Mouse (Mus musculus) embryo, embryonic 11 days (tissue): ENCODE measurements around the gene Gm18596.
"Not testable (repeated sequence)": the region's sequence is repeated elsewhere in the genome, so short reads cannot be mapped to it uniquely, and the experiment has no call there.

Experiments used
- DNase-seq: peaks from one replicate; pipeline ENCODE4 v3.0.0-alpha.2; 2015

The Gm18596 gene

DNA sequence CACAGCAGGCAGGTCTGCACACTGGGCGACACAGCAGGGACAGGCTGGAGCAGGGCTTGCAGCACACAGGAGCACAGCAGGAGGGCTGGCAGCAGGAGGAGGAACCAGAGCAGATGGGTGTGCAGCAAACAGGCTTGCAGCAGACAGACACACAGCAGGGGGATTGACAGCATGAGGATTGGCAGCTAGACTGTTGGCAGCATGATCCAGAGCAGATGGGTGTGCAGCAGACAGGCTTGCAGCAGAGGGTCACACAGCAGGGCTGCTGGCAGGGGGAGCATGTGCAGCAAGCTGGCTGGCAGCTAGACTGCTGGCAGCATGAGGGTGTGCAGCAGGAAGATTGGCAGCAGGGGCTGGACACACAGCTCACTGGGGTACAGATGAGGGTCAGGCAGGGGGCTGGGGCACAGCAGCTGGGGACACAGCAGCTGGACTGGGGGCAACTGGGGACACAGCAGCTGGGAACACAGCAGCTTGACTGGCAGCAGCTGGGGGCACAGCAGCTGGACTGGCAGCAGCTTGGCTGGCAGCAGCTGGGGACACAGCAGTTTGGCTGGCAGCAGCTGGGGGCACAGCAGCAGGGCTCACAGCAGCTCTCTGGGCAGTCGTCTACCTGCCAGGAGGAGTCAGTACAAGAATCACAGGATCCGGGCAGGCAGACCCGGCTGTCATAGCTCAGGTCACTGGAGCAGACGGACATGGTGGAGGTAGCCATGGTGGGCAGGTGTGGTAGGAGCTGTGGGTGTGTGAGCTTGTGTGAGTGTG, at the start of gene Gm18596:
Gene Gm18596, minus strand, starts transcription at position 715 of the 765 bp plus-strand sequence.
- DNase-seq: not testable (repeated sequence)

DNA sequence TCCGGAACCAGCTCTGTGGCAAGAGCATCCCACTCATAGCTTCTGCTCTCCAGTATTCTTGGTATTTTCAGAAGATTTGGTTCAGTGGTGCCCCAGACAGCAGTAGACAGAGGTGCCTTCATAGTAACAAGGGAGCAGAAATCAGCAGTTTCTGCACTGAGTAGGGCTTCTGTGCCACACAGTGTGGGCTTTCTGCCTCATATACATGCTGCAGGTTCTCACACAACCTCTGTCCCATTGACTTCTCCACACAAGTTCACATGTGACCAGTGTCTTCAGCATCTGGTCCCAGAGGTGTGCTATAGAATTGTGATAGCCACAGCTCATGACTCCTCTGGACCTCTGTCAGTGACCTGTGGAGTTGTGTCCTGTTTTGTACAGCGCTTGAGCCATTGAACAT, 46.2 kb upstream of the Gm18596 start:
- no peak for DNase-seq

DNA sequence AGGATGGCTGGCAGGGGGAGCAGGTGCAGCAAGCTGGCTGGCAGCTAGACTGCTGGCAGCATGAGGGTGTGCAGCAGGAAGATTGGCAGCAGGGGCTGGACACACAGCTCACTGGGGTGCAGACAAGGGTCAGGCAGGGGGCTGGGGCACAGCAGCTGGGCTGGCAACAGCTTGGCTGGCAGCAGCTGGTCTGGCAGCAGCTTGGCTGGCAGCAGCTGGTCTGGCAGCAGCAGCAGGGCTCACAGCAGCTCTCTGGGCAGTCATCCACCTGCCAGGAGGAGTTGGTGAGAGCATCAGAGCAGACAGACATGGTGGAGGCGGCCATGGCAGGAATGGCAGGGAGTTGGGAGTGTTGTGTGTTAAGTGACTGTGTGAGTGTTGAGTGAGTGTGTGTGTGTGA, 45.4 kb upstream of the Gm18596 start, which contains the start of gene Gm7137:
Gene Gm7137, minus strand, starts transcription at position 325 of the 400 bp plus-strand sequence.
- not testable (repeated sequence) for DNase-seq

DNA sequence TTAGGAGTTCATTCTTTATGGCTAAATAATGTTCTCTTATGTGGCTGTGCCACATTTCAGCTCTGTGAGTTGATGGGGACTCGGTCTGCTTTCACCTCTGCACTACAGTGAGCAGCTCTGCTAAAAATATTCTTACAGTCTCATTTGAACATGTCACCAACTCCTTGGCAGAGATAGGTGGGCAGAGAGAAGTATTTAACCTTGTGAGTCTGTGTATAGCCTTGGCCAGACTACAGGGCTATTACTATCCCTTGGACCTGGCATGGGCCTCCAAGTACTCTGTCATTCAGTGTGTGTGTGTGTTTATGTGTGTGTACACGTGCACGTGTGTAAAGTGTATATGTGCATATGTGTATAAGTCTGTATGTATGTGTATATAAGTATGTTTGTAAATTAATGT, 41.0 kb upstream of the Gm18596 start:
- not testable (repeated sequence) for DNase-seq

DNA sequence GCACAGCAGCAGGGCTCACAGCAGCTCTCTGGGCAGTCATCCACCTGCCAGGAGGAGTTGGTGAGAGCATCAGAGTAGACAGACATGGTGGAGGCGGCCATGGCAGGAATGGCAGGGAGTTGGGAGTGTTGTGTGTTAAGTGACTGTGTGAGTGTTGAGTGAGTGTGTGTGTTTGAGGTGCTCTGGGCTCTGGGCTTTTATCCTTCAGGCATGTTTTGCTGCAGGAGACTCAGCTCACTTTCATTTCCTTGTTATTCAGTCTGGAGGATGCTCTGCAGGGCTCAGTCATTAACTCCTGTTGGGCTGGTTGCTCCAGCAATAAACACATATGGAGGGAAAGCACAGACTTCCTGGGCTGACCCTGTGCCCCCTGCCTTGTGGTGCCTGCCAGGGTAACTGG, 40.0 kb upstream of the Gm18596 start, which contains the start of gene Gm3250:
Gene Gm3250, minus strand, starts transcription at position 101 of the 400 bp plus-strand sequence.
- DNase-seq: not testable (repeated sequence)

DNA sequence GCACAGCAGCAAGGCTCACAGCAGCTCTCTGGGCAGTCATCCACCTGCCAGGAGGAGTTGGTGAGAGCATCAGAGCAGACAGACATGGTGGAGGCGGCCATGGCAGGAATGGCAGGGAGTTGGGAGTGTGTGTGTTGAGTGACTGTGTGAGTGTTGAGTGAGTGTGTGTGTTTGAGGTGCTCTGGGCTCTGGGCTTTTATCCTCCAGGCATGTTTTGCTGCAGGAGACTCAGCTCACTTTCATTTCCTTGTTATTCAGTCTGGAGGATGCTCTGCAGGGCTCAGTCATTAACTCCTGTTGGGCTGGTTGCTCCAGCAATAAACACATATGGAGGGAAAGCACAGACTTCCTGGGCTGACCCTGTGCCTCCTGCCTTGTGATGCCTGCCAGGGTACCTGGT, 34.4 kb upstream of the Gm18596 start, which contains the start of gene Gm7138:
Gene Gm7138, minus strand, starts transcription at position 101 of the 400 bp plus-strand sequence.
- not testable (repeated sequence) for DNase-seq

DNA sequence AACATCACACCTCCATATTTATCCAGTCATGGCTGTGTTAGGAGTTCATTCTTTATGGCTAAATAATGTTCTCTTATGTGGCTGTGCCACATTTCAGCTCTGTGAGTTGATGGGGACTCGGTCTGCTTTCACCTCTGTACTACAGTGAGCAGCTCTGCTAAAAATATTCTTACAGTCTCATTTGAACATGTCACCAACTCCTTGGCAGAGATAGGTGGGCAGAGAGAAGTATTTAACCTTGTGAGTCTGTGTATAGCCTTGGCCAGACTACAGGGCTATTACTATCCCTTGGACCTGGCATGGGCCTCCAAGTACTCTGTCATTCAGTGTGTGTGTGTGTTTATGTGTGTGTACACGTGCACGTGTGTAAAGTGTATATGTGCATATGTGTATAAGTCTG, 29.7 kb upstream of the Gm18596 start:
- DNase-seq: not testable (repeated sequence)

DNA sequence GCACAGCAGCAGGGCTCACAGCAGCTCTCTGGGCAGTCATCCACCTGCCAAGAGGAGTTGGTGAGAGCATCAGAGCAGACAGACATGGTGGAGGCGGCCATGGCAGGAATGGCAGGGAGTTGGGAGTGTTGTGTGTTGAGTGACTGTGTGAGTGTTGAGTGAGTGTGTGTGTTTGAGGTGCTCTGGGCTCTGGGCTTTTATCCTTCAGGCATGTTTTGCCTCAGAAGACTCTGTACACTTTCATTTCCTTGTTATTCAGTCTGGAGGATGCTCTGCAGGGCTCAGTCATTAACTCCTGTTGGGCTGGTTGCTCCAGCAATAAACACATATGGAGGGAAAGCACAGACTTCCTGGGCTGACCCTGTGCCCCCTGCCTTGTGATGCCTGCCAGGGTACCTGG, 28.8 kb upstream of the Gm18596 start, which contains the start of gene Gm3238:
Gene Gm3238, minus strand, starts transcription at position 101 of the 400 bp plus-strand sequence.
- DNase-seq: not testable (repeated sequence)

DNA sequence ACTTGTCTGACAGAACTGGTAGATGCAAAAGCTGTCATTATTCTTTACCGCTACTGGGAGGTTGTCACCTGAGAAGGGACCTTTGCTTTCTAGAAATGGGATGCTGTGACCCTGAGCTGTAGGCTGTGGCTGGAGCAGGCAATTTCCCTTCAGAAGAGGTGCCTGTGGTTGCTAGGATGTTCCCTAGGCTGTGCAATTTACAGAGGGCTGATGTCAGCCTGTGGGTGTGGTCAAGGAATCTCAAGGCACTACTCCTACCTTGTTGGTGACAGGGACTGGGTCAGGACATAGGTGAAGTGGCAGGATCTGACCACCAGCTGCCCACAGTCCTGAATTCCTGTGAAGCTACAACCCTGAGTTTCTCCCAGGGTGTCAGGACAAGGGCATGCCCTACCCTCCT, 27.3 kb upstream of the Gm18596 start:
- no peak for DNase-seq

DNA sequence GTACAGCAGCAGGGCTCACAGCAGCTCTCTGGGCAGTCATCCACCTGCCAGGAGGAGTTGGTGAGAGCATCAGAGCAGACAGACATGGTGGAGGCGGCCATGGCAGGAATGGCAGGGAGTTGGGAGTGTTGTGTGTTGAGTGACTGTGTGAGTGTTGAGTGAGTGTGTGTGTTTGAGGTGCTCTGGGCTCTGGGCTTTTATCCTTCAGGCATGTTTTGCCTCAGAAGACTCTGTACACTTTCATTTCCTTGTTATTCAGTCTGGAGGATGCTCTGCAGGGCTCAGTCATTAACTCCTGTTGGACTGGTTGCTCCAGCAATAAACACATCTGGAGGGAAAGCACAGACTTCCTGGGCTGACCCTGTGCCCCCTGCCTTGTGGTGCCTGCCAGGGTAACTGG, 17.1 kb upstream of the Gm18596 start, which contains the start of gene Gm3233:
Gene Gm3233, minus strand, starts transcription at position 101 of the 400 bp plus-strand sequence.
- DNase-seq: not testable (repeated sequence)

DNA sequence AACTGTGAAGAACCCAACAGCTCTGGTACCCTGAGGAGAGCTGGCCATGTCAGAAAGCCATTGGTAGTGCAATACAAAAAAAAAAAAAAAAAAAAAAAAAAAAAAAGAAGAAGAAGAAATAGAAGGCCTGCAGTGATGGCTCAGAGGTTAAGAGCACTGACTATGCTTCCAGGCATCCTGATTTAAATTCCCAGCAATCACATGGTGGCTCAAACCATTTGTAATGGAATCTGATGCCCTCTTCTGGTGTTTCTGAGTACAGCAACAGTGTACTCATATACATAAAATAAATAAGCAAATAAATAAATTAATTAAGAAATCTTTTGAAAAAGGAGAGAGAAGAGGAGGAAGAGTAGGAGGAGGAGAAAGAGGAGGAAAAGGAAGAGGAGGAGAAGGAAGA, 11.0 kb upstream of the Gm18596 start:
- DNase-seq: no peak

DNA sequence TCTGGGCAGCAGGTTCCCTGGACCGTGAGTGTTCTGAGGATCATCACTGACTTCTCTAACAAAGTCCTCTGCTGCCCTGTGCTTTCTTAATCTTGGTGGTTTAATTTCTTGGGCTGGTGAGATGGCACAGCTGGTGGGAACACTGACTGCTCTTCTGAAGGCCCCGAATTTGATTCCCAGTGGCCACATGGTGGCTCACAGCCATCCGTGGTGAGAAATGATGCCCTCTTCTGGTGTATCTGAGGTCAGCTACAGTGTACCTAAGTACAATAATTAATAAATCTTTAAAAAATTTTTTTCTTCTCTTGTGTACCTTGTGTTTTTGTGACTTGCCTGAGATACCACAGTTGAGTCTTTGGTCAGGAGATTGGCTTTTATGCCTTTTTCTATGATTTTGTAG, 9.9 kb upstream of the Gm18596 start:
- DNase-seq: not testable (repeated sequence)

DNA sequence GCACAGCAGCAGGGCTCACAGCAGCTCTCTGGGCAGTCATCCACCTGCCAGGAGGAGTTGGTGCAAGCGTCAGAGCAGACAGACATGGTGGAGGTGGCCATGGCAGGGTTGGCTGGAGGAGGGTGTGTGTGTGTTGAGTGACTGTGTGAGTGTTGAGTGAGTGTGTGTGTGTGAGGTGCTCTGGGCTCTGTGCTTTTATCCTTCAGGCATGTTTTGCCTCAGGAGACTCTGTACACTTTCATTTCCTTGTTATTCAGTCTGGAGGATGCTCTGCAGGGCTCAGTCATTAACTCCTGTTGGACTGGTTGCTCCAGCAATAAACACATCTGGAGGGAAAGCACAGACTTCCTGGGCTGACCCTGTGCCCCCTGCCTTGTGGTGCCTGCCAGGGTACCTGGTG, 8.8 kb upstream of the Gm18596 start, which contains the start of gene Gm9736:
Gene Gm9736, minus strand, starts transcription at position 101 of the 400 bp plus-strand sequence.
- not testable (repeated sequence) for DNase-seq

DNA sequence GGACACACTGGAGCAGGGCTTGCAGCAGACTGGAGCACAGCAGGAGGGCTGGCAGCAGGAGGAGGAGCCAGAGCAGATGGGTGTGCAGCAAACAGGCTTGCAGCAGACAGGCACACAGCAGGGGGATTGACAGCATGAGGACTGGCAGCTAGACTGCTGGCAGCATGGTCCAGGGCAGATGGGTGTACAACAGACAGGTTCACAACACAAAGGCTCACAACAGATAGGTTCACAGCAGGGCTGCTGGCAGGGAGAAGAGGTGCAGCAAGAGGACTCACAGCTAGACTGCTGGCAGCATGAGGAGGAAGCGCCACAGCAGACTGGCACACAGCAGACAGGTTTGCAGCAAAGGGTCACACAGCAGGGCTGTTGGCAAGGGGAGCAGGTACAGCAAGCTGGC, 8.2 kb upstream of the Gm18596 start:
- not testable (repeated sequence) for DNase-seq

DNA sequence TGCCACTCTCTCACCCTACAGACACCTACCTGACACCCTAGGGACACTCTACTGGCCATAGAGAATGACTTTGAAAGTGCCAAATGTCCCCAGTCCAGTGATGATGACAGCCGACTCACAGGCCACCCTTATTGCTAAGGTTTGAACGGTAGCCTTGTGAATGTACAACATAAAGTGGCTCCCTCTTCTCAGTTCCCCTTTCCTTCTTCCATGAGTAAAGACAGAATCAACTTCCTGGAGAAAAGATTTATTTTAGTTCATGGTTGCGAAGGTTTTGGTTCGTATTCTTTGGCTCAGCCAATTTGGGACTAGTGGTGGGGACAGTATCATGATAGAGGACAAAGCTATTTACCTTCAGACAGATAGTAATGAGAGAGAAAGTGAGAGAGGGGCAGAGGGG, 3.5 kb downstream of the Gm18596 start:
- no peak for DNase-seq

DNA sequence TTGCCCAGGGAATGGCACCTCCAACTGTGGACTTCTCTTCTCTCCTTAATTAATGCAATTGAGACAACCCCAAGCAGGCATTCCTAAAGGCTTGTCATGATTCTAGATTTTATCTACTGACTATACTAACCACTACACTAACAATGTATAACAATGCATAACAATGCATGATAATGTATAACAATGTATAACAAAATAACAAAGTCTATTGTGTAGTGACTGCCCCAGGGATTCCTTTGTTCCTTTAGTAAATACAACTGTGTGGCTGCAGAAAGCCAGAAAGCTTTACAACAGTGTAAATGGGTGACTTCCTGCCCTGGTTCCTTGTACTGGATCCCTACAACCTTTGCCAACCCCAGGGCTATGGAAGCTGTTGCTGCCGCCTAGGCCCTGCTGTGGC, 6.5 kb downstream of the Gm18596 start:
- no peak for DNase-seq

DNA sequence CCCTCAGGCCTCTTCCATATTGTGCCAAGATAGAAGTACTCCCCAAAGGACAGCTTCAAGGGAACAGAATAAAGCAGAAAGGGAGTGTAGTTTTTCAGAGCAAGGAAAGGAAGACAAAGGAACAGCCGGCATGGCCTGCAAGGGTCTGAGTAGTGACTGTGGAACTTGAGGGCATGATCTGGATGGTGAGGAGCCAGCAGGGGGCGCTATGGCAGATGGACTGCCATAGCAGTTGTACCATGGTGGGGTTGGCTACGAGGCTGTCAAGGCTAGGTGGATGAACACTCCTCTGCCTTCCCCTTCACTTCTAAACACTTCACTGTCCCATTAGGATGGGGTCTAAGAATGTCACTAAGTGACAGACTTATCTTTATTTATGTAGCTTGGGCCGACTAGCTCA, 13.2 kb downstream of the Gm18596 start:
- DNase-seq: peak; percentile 22

DNA sequence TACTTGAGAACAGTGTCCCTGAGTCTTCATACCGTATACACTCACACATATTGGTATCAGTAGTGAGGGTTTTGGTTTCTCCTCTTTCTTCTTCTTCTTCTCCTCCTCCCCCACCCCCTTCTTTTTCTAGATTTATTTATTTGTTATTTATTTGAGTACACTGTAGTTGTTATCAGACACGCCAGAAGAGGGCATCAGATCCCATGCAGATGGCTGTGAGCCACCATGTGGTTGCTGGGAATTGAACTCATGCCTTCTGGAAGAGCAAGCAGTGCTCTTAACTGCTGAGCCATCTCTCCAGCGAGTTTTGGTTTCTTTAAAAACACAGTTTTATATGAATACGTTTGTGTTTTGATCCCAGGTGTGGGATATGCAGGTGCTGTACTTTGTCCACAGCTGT, 14.2 kb downstream of the Gm18596 start:
- DNase-seq: no peak

DNA sequence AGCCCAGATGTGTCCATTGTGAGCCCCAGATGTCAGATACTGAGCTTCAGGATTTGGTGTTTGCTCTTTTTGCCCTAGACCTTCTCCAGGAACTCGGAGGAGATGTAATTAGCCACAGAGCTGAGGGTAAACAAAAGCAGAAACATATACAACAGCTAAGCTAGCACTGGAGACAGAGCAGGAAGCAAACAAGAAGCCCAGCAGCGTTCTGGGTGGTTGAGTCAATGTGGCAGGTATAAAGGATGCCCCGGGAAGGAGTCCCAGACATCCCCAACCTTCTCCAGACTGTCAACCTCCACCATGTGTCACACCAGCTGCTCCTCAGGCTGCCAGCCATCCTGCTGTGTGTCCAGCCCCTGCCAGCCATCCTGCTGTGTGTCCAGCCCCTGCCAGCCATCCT, 16.3 kb downstream of the Gm18596 start, which contains the start of gene Gm10100:
Gene Gm10100, plus strand, starts transcription at position 301 of the 400 bp plus-strand sequence.
- no peak for DNase-seq

DNA sequence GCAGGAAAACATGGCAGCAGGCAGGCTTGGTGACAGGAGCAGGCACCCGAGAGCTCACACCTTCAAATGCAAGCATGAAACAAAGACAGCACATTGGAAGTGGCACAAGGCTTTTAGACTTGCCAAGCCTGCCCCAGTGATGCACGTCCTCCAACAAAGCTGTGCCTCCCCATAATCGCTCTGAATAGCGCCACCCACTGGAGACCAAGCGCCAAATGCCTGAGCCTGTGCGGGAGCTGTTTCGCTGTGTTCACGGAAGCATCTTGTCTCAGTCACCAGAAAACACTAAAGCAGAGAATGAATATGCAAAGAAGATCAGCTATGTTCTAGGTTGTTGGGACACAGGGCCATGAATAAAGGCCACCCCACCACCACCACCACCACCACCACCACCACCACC, 17.6 kb downstream of the Gm18596 start:
- no peak for DNase-seq

DNA sequence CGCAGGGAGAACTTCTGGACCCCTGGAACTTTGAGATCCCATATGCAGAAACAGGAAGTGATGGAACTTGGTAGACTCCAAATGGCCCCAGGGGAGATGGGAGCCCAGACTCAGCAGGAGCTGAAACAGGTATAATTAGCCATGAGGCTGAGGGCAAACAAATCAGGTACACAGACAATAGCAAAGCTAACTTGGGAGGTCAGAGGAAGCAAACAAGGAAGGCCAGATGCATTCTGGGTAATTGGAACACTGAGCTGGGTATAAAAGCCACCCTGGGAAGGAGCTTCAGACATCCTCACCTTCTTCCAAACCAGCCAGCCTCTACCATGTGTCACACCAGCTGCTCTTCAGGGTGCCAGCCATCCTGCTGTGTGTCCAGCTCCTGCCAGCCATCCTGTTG, 22.1 kb downstream of the Gm18596 start, which contains the start of gene Krtap12-1:
Gene Krtap12-1, plus strand, starts transcription at position 301 of the 400 bp plus-strand sequence.
- DNase-seq: not testable (repeated sequence)

DNA sequence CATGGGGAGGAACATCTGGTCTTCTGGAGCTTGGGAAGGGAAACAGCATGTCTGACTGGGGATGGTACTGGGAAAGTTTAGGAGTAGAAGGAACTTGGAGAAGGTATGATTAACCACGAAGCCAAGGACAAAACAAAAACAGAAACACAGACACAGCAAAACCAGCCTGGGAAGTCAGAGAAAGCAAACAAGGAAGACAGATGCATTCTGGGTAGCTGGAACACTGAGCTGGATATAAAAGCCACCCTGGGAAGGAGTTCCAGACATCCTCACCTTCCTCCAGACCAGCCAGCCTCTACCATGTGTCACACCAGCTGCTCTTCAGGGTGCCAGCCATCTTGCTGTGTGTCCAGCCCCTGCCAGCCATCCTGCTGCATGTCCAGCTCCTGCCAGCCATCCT, 26.9 kb downstream of the Gm18596 start, which contains the start of gene Gm10142:
Gene Gm10142, plus strand, starts transcription at position 301 of the 400 bp plus-strand sequence.
- no peak for DNase-seq

DNA sequence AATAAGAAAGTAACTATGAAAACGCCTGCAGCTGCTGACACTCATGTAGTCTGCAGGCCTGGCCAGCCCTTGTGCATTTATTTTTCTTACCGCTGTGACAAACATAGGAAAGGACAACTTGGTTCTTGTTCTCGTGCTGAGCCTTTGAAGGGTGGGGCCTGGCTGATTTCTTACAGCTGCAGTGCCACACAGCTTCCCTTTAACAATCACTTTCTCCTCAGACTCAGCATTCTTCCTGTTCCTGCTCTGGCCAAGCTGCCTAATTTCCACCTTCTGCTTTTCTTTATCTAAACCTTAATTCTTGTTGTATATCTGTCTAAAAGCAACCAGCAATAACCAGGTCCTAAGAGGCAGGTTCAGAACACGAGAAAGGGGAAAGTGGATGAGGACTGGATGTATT, 28.7 kb downstream of the Gm18596 start:
- no peak for DNase-seq

DNA sequence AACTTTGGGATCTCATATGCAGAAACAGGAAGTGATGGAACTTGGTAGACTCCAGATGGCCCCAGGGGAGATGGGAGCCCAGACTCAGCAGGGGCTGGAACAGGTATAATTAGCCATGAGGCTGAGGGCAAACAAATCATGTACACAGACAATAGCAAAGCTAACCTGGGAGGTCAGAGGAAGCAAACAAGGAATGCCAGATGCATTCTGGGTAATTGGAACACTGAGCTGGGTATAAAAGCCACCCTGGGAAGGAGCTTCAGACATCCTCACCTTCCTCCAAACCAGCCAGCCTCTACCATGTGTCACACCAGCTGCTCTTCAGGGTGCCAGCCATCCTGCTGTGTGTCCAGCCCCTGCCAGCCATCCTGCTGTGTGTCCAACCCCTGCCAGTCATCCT, 31.3 kb downstream of the Gm18596 start, which contains the start of gene Gm10024:
Gene Gm10024, plus strand, starts transcription at position 301 of the 400 bp plus-strand sequence.
- DNase-seq: not testable (repeated sequence)
